16 mouse cellular contexts compared by ENCODE assay signal in the genomic region with DNA sequence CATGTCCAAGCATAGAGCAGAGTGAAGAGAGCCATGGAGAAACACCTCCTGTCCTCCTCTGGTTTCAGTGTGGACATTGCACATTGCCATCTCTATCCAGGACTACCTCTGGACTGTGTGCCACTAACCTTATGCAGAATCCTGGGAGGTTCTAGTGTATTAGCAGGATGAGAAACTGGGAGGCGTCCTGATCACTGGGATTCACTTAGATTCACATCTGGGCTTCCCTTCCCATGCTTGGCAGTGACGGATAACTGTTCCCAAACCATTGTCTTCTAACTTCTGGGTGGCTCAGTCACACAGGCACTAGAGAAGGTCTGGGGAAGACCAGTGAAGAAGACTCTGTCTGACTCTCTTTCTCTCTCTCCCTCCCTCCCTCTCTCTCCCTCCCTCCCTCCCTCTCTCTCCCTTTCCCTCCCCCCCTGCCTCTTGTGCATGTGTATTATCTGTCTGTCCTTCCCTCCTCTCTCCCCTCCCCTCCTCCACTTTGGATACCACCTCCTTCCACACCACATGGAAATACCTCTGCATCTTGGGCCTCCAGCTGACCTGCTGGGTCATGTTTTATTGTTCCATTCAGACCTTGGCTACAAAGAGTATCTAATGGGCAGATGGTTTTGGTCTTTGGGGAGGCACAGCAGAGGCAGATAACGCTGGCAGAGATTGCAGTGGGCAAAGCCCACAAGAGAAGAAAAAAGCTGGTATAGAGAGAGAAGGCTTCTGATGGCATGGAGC. TPM values are rescaled to one million over a fixed set of nuclear protein-coding genes. Genes with fewer than 3 reads are reported as not detected.
DNase-seq lines count a peak whose midpoint lies in the region; ATAC-seq and TF ChIP-seq lines count a peak whose summit lies in the region.
"Had no signal": no experiment of that assay in that cellular context is flagged by ENCODE, and none has a peak within 500 bp of the region (broad histone marks: within the 10 kb centered on the region; RNA-seq: fewer than 3 reads in every experiment).

No protein-coding gene starts in this region.

- TF ChIP-seq POLR2A in limb, embryonic 14.5 days (IDR thresholded peaks at IDR 0.05; ENCODE audit: borderline replicate concordance, extremely low read depth, insufficient read depth, insufficient read length): no peak

- H3K9ac ChIP-seq in kidney, embryonic 16.5 days (replicated peaks; ENCODE audit: low read length): no peak overlapping the region
- no peak overlapping the region for H3K9ac ChIP-seq in embryonic facial prominence, embryonic 13.5 days
- H3K9ac ChIP-seq in limb, embryonic 14.5 days (ENCODE audit: low read depth, low read length, severe bottlenecking): no peak overlapping the region

- no peak overlapping the region for H3K4me3 ChIP-seq in kidney, embryonic 16.5 days (ENCODE audit: low read length)
- no peak overlapping the region for H3K4me3 ChIP-seq in brown adipose tissue, adult 24 weeks (ENCODE audit: insufficient read depth, low read depth, low read length)
- no peak overlapping the region for H3K4me3 ChIP-seq in embryonic facial prominence, embryonic 13.5 days
- H3K4me3 ChIP-seq in limb, embryonic 14.5 days (replicated peaks; ENCODE audit: low read length): no peak overlapping the region

- no peak for DNase-seq in kidney, postnatal 14 days
- no peak for DNase-seq in limb, embryonic 14.5 days (ENCODE audit: low spot score)
- no peak for DNase-seq in gastrocnemius, postnatal 4 days (ENCODE audit: low spot score in 2 of 2)
- no peak for DNase-seq in layer of hippocampus, postnatal 25 days (ENCODE audit: extremely low spot score in 1 of 2, low spot score in 1 of 2)
- DNase-seq: cerebellum, postnatal 14 days had no signal

- WGBS in kidney, embryonic 16.5 days: 53% methylated on average over 3 of the region's 3 CpGs
- 49% methylated on average over 3 of the region's 3 CpGs for WGBS in embryonic facial prominence, embryonic 13.5 days
- WGBS in limb, embryonic 14.5 days: 51% methylated on average over 3 of the region's 3 CpGs

- ATAC-seq in kidney, embryonic 16.5 days (ENCODE audit: low FRiP score, low TSS enrichment): no peak
- no peak for ATAC-seq in embryonic facial prominence, embryonic 13.5 days (ENCODE audit: insufficient number of reproducible peaks, insufficient read depth, low FRiP score, low TSS enrichment, low read depth)
- no peak for ATAC-seq in limb, embryonic 14.5 days (ENCODE audit: low FRiP score, low read depth)
- ATAC-seq: Patski had no signal

- H3K27ac ChIP-seq in kidney, embryonic 16.5 days (ENCODE audit: low read length): peak overlapping the region; percentile 49; the same call in 1 of the 2 replicates
- H3K27ac ChIP-seq in brown adipose tissue, adult 24 weeks (replicated peaks; ENCODE audit: low read depth, low read length): 0 out of 2 replicates have a peak overlapping the region, but pooled peaks have one; percentile 15
- peak overlapping the region; percentile 89 for H3K27ac ChIP-seq in embryonic facial prominence, embryonic 13.5 days
- H3K27ac ChIP-seq in limb, embryonic 14.5 days (replicated peaks; ENCODE audit: low read depth, low read length): peak overlapping the region; percentile 15; the same call in 1 of the 2 replicates

- no peak overlapping the region for H3K4me2 ChIP-seq in kidney, embryonic 16.5 days (replicated peaks; ENCODE audit: low read depth, low read length)
- H3K4me2 ChIP-seq in embryonic facial prominence, embryonic 13.5 days: peak overlapping the region; percentile 26; the same call in 1 of the 2 replicates
- no peak overlapping the region for H3K4me2 ChIP-seq in limb, embryonic 14.5 days (replicated peaks; ENCODE audit: low read depth, low read length, severe bottlenecking)

- no peaks in the 10 kb centered on the region for H3K36me3 ChIP-seq in kidney, embryonic 16.5 days (ENCODE audit: insufficient read depth, low read length)
- no peaks in the 10 kb centered on the region for H3K36me3 ChIP-seq in embryonic facial prominence, embryonic 13.5 days
- H3K36me3 ChIP-seq in limb, embryonic 14.5 days (ENCODE audit: control insufficient read depth, insufficient read depth, low read length): no peaks in the 10 kb centered on the region

- 0 out of 2 replicates have a peak, but pooled peaks cover 10% of the 10 kb centered on the region for H3K4me1 ChIP-seq in kidney, embryonic 16.5 days (ENCODE audit: insufficient read depth, low read length)
- peaks cover 22% of the 10 kb centered on the region; the same call in 1 of the 2 replicates for H3K4me1 ChIP-seq in brown adipose tissue, adult 24 weeks (ENCODE audit: control insufficient read depth, insufficient read depth, insufficient read length, low read length)
- peaks cover 42% of the 10 kb centered on the region for H3K4me1 ChIP-seq in embryonic facial prominence, embryonic 13.5 days
- H3K4me1 ChIP-seq in limb, embryonic 14.5 days (ENCODE audit: control insufficient read depth, insufficient read depth, low read length): peaks cover 9% of the 10 kb centered on the region; the same call in 1 of the 2 replicates

- no peaks in the 10 kb centered on the region for H3K27me3 ChIP-seq in kidney, embryonic 16.5 days (ENCODE audit: insufficient read depth, low read length)
- H3K27me3 ChIP-seq in embryonic facial prominence, embryonic 13.5 days: no peaks in the 10 kb centered on the region
- H3K27me3 ChIP-seq in limb, embryonic 14.5 days (ENCODE audit: control insufficient read depth, insufficient read depth, low read length): no peaks in the 10 kb centered on the region
- H3K27me3 ChIP-seq: Patski had no signal

- no peaks in the 10 kb centered on the region for H3K9me3 ChIP-seq in kidney, embryonic 16.5 days (ENCODE audit: low read length)
- H3K9me3 ChIP-seq in embryonic facial prominence, embryonic 13.5 days: no peaks in the 10 kb centered on the region
- no peaks in the 10 kb centered on the region for H3K9me3 ChIP-seq in limb, embryonic 14.5 days (ENCODE audit: control insufficient read depth, low read length)

RNA-seq across cellular contexts. Expression of a gene that starts 11.5 kb away (rescaled TPM):
- polyA plus RNA-seq in kidney, embryonic 16.5 days (2015; fragmentation: Nextera tagmentation; extraction: Ambion mirVana): 0.26 and 0.82 TPM in 2 replicates
- 1.1 and 1.3 TPM in 2 replicates for polyA plus RNA-seq in brown adipose tissue, adult 24 weeks (2012; ENCODE audit: insufficient read depth, insufficient read length, missing spikeins)
- polyA plus RNA-seq in embryonic facial prominence, embryonic 13.5 days (2015; fragmentation: Nextera tagmentation; extraction: Ambion mirVana): 0.60 and 0.65 TPM in 2 replicates
- polyA plus RNA-seq in limb, embryonic 14.5 days (2012; rRNA removed): 1.2 and 1.3 TPM in 2 replicates
- polyA plus RNA-seq in limb, embryonic 14.5 days (2014; fragmentation: Nextera tagmentation; extraction: Ambion mirVana): 0.32 and 1.5 TPM in 2 replicates
- under 1 TPM; 0.59 to 0.75 TPM for total RNA-seq in gastrocnemius, postnatal 4 days (2021)
- 1 to 10 TPM in 1 of 2 experiments, under 1 TPM in 1; 0.49 to 1.0 TPM for total RNA-seq in layer of hippocampus, postnatal 25 days (2021)
- total RNA-seq: megakaryocyte-erythroid progenitor cell, adult 5-6 weeks had no signal

RNA-seq across cellular contexts. Expression of a gene that starts 49.5 kb away (rescaled TPM):
- not detected in 2 replicates for polyA plus RNA-seq in kidney, embryonic 16.5 days (2015; fragmentation: Nextera tagmentation; extraction: Ambion mirVana)
- polyA plus RNA-seq in brown adipose tissue, adult 24 weeks (2012; ENCODE audit: insufficient read depth, insufficient read length, missing spikeins): not detected in 2 replicates
- not detected in 2 replicates for polyA plus RNA-seq in embryonic facial prominence, embryonic 13.5 days (2015; fragmentation: Nextera tagmentation; extraction: Ambion mirVana)
- not detected in 2 replicates for polyA plus RNA-seq in limb, embryonic 14.5 days (2012; rRNA removed)
- not detected in 2 replicates for polyA plus RNA-seq in limb, embryonic 14.5 days (2014; fragmentation: Nextera tagmentation; extraction: Ambion mirVana)
- total RNA-seq in gastrocnemius, postnatal 4 days (2021): not detected
- not detected for total RNA-seq in layer of hippocampus, postnatal 25 days (2021)
- total RNA-seq: adrenal gland, adult 18-20 months; gastrocnemius, postnatal 25 days; hematopoietic stem cell, adult 5-6 weeks; megakaryocyte-erythroid progenitor cell, adult 5-6 weeks had no signal
- polyA plus RNA-seq: kidney, embryonic 14.5 days; liver, embryonic 16.5 days; Patski; small intestine, adult 2 months had no signal

RNA-seq across cellular contexts. Expression of a gene that starts 59.6 kb away (rescaled TPM):
- polyA plus RNA-seq in kidney, embryonic 16.5 days (2015; fragmentation: Nextera tagmentation; extraction: Ambion mirVana): 34.6 and 43.1 TPM in 2 replicates
- 18.7 and 28.2 TPM in 2 replicates for polyA plus RNA-seq in brown adipose tissue, adult 24 weeks (2012; ENCODE audit: insufficient read depth, insufficient read length, missing spikeins)
- polyA plus RNA-seq in embryonic facial prominence, embryonic 13.5 days (2015; fragmentation: Nextera tagmentation; extraction: Ambion mirVana): 108 and 136 TPM in 2 replicates
- 291 and 326 TPM in 2 replicates for polyA plus RNA-seq in limb, embryonic 14.5 days (2012; rRNA removed)
- polyA plus RNA-seq in limb, embryonic 14.5 days (2014; fragmentation: Nextera tagmentation; extraction: Ambion mirVana): 204 and 224 TPM in 2 replicates
- 100 to 1,000 TPM; 499 to 546 TPM for total RNA-seq in gastrocnemius, postnatal 4 days (2021)
- 1 to 10 TPM; 5.0 to 6.1 TPM for total RNA-seq in layer of hippocampus, postnatal 25 days (2021)
- total RNA-seq: hematopoietic stem cell, adult 5-6 weeks; megakaryocyte-erythroid progenitor cell, adult 5-6 weeks had no signal

Comparison
In these comparisons a context has a peak if more than half of its experiments do, and no peak if none do; other contexts are left out.
1. H3K27ac ChIP-seq: peak in every context shown above with its lines; median percentile 89 in embryonic facial prominence, embryonic 13.5 days; 49 in kidney, embryonic 16.5 days; 15 in brown adipose tissue, adult 24 weeks; 15 in limb, embryonic 14.5 days.